Mouse (Mus musculus): ENCODE measurements around the gene Atp8b5.

Gene Atp8b5

GRCm38 (mm10) chr4:43407071-43407920 lies 140.3 kb downstream of the Atp8b5 start:
- DNase-seq (ENCODE audit: low read depth, low spot score) = no peak

GRCm38 (mm10) chr4:43414761-43415160 lies 147.8 kb downstream of the Atp8b5 start:
- DNase-seq (ENCODE audit: low read depth, low spot score) = no peak

GRCm38 (mm10) chr4:43415221-43416070 lies 148.5 kb downstream of the Atp8b5 start:
- DNase-seq (ENCODE audit: low read depth, low spot score) = peak; percentile 31

GRCm38 (mm10) chr4:43416071-43416490 lies 149.1 kb downstream of the Atp8b5 start:
- no peak for DNase-seq (ENCODE audit: low read depth, low spot score)

- no peak for DNase-seq (ENCODE audit: low read depth, low spot score)
Measured at GRCm38 (mm10) chr4:43417269-43418062, 150.5 kb downstream of the Atp8b5 start.

- no peak for DNase-seq (ENCODE audit: low read depth, low spot score)
Measured at GRCm38 (mm10) chr4:43418450-43418849, 151.5 kb downstream of the Atp8b5 start.

- no peak for DNase-seq (ENCODE audit: low read depth, low spot score)
Measured at GRCm38 (mm10) chr4:43418973-43419656, 152.2 kb downstream of the Atp8b5 start.

GRCm38 (mm10) chr4:43419801-43420281 lies 152.9 kb downstream of the Atp8b5 start:
- DNase-seq (ENCODE audit: low read depth, low spot score) = peak; percentile 73

- DNase-seq (ENCODE audit: low read depth, low spot score) = peak; percentile 92
Measured at GRCm38 (mm10) chr4:43420305-43420704, 153.3 kb downstream of the Atp8b5 start.

GRCm38 (mm10) chr4:43421632-43422240 lies 154.8 kb downstream of the Atp8b5 start:
- no peak for DNase-seq (ENCODE audit: low read depth, low spot score)

Data from 3T3-L1 (cell line).